Mouse (Mus musculus): ENCODE results near the gene Tmem265.

DNA sequence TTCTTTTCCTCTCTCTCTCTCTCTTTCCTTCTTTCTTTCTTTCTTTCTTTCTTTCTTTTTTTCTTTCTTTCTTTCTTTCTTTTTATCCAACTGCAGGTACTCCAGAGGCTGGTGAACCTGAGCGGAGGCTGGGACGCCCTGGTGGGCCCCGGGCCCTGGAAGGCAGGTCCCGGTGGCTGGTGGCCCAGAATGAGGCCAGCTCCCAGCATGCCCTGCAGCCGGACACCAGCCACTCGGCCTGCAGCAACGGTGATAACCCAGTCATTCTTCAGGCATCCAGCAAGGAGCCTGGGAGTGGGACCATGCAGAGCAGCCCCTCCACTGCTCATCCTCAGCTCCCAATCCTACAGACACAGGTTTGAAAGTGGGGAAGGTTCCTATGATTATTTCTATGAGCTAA is 45.3 kb upstream of the Tmem265 start:
- TF ChIP-seq CTCF (IDR thresholded peaks at IDR 0.05) (no peak), EP300 (IDR thresholded peaks at IDR 0.05) (no peak)
